Mouse (Mus musculus) olfactory bulb, adult 2 months (tissue): ENCODE measurements around the gene Pim1. TPM values are rescaled to one million over a fixed set of nuclear protein-coding genes. Genes with fewer than 3 reads are reported as not detected.
"Not testable (repeated sequence)": the region's sequence is repeated elsewhere in the genome, so short reads cannot be mapped to it uniquely, and the experiment has no call there.

Experiments
- H3K27ac ChIP-seq: fragments of 200-500 bp; 2 replicates; pipeline ENCODE4 v1.5.1; 2012; ENCODE audit warnings: low read depth, low read length; ENCODE audit not compliant: insufficient read depth
- H3K4me1 ChIP-seq: fragments of 200-500 bp; 2 replicates; pipeline ENCODE4 v1.6.1; 2012; ENCODE audit warnings: low read length; ENCODE audit not compliant: control insufficient read depth, insufficient read depth
- H3K4me3 ChIP-seq: fragments of 200-500 bp; 2 replicates; pipeline ENCODE4 v1.5.1; 2012; ENCODE audit warnings: mild to moderate bottlenecking, low read depth, low read length, moderate library complexity; ENCODE audit not compliant: insufficient read depth
- CTCF ChIP-seq: fragments of 200-500 bp; IDR thresholded peaks from 2 replicates; pipeline ENCODE4 v1.5.1; 2012; ENCODE audit warnings: low read depth, mild to moderate bottlenecking, low read length, moderate library complexity; ENCODE audit not compliant: insufficient read depth
- POLR2A ChIP-seq: fragments of 200-500 bp; IDR thresholded peaks from 2 replicates; pipeline ENCODE4 v1.6.1; 2012; ENCODE audit warnings: mild to moderate bottlenecking, low read depth, low read length, moderate library complexity; ENCODE audit not compliant: insufficient read depth
- WGBS: fragments of 180-500 bp; shearing (Covaris S2); methylation state at CpG from one replicate; pipeline ENCODE4 v1.1.7; 2018; 5-methylcytosine and 5-hydroxymethylcytosine counted together
- polyA plus RNA-seq: library from polyadenylated mRNA; stranded (reverse); fragments of >200 nt; gene quantifications from 2 replicates; pipeline ENCODE4 v1.2.4, GENCODE M21; 2012; ENCODE audit warnings: low replicate concordance; ENCODE audit not compliant: missing spikeins, insufficient read depth, insufficient read length

Pim1 gene
- polyA plus RNA-seq, 1 experiment = not detected

DNA sequence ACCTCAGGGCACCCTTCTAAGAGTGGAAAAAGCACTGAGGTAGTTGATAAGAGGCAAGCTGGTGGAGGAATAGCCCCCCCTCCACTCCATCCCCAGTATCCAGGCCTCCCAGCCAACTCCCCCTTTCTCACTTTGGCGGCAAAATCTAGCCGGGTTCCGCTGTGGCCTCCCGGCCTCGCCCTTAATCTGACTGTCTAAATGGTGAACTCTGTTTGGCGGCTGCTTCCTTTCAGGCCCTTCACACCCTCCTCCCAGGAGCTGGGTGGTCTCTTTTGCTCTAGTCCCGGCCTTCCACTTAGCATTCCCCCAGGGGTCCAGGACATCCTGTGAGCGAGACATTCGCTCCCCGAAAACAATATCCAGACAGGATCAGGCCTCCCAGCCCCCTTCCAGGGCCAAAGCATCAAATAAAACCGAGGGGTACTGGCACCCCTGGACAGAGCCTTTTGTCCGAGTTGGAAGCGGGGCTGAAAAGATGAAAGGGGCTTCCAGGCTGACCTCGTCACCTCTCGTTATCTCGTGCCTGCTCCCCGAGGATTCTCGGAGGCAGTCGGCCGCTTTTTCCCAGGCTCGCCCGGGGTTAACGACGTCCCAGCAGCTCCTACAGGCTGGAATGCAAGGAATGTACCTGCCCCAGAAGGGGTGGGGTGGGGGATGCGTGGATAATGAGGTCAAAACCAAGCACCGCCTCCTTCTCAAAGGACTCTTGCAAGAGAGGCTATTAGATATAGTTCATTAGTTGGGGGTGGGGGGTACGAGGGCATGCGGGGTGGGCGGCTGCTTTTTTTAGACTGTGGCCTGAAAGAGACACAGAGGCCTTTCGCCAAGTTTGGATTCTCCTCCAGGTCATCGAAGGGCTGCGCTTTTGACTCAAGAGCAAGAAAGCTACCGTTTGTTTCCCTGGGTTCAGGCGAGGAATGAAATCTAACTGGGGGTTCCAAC, 39.4 kb upstream of the Pim1 start:
- Histone ChIP-seq H3K27ac (no peak overlapping the region), H3K4me1 (peaks cover 5% of the 10 kb centered on the region; the same call in 1 of the 2 replicates), H3K4me3 (no peak overlapping the region)
- no peak for TF ChIP-seq POLR2A
- no peak for TF ChIP-seq CTCF
- WGBS = 41% methylated on average over 34 of the region's 34 CpGs

DNA sequence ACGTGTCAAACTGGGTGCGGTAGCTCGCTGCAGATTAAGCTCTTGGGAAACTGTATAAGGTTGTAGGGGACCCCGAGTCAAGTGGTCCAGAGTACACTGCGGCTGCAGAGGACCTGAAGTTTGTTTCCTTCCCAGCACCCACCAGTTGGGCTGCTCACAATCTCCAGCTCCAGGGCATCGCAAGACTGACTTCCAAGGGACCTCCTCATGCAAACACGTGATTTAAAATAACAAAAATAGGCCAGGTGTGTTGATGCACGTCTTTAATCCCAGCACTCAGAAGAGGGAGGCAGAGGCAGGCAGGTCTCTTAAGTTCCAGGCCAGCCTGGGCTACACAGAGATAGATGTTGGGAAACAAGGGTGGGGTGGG, 38.7 kb upstream of the Pim1 start:
- 58% methylated on average over 8 of the region's 8 CpGs for WGBS
- TF ChIP-seq POLR2A (no peak), CTCF (no peak)
- Histone ChIP-seq H3K4me3 (no peak overlapping the region), H3K27ac (no peak overlapping the region), H3K4me1 (peaks cover 5% of the 10 kb centered on the region; the same call in 1 of the 2 replicates)

DNA sequence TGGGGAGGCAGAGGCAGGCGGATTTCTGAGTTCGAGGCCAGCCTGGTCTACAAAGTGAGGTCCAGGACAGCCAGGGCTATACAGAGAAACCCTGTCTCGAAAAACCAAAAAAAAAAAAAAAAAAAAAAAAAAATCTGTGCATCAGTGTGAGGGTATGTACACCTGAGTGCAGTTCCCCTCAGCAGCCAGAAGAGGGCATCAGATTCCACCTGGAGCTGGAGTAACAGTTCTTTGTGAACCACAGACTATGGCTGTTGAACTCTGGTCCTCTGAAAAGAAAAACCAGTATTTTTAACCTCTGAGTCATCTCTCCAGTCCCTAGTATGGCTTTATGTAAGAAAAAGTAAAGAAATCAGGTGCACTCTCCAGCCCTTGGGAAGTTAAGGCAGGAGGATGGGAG, 36.4 kb upstream of the Pim1 start:
- H3K4me1 ChIP-seq = peaks cover 11% of the 10 kb centered on the region; the same call in 1 of the 2 replicates
- H3K4me3 ChIP-seq, H3K27ac ChIP-seq: not testable (repeated sequence)
- 93% methylated on average over 2 of the region's 3 CpGs for whole genome bisulfite sequencing

DNA sequence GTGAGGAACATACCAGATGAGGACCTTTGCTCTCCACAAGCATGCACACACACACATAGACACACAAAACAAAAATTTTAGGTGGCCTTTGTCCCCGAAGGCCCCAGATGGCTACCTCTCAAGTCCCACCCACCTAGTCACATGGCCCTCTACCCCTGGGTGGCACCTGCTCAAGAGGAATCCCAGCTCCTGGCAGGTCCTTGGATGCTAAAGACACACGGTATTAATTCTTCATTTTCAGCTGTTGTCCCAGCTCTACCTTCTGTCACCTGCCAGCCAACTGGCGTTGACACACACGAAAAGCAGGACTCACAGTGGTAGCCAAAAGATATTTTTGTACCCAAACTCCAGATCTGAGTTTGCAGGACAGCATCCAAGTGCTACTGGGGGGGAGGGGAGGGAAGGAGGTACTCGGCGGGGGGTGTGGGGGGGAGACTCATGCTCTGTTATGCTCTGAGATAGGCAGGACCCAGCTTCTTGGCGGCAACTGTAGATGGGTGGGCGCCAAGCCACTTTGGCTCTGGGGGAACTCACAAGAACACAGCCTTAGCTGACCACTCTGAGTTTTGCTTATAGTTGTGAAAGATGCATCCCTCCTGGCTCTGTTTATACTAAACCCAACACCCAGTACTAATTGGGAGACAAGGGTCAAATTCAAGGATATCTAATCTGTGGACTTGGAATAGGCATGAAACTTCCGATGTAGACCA, 35.0 kb upstream of the Pim1 start:
- TF ChIP-seq POLR2A = no peak
- TF ChIP-seq CTCF = no peak
- Histone ChIP-seq H3K4me1 (peaks cover 19% of the 10 kb centered on the region), H3K27ac (no peak overlapping the region), H3K4me3 (no peak overlapping the region)
- 69% methylated on average over 9 of the region's 9 CpGs for WGBS

DNA sequence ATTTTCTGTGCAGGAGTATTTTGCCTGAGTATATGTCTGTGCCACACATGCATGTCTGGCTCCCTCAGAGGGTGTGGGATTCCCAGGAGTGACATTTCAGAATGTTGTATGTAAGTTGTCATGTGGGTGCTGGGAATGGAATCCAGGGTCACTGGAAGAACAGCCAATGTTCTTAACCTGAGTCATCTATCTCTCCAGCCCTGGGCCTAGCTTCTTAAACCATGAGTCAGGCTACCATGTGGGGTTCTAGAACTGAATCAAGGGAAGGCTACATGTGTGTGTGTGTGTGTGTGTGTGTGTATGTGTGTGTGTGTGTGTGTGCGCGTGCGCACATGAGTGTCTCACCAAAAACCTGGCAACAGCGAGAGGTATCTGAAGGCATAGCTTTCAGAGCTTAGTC, 34.1 kb upstream of the Pim1 start:
- WGBS = 98% methylated on average over 4 of the region's 4 CpGs

DNA sequence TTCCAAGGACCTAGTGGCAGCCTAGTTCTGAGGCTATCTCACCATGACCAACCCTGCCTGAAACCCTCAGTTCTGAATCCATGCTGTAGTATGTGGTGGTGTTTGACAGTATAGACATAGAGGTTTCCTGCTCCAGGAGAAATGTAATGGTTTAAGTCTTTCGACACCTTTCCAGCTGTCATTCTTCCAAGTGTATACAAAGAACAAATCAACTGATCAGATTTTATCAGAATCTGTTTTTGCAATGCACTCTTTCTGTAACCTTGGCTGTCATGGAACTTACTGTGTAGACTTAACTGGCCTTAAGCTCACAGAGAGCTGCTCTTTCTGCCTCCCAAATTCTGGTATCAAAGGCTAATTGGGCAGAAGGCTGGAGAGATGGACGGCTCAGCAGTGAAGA, 33.6 kb upstream of the Pim1 start:
- peaks cover 14% of the 10 kb centered on the region for H3K4me1 ChIP-seq
- 83% methylated on average over 2 of the region's 2 CpGs for WGBS
- TF ChIP-seq CTCF = no peak
- TF ChIP-seq POLR2A = no peak
- H3K27ac ChIP-seq = no peak overlapping the region
- no peak overlapping the region for H3K4me3 ChIP-seq

More for the DNA sequence above, 34.1 kb upstream of the Pim1 start:
- Histone ChIP-seq H3K4me3 (no peak overlapping the region), H3K27ac (no peak overlapping the region), H3K4me1 (peaks cover 14% of the 10 kb centered on the region)
- TF ChIP-seq CTCF (no peak), POLR2A (no peak)

DNA sequence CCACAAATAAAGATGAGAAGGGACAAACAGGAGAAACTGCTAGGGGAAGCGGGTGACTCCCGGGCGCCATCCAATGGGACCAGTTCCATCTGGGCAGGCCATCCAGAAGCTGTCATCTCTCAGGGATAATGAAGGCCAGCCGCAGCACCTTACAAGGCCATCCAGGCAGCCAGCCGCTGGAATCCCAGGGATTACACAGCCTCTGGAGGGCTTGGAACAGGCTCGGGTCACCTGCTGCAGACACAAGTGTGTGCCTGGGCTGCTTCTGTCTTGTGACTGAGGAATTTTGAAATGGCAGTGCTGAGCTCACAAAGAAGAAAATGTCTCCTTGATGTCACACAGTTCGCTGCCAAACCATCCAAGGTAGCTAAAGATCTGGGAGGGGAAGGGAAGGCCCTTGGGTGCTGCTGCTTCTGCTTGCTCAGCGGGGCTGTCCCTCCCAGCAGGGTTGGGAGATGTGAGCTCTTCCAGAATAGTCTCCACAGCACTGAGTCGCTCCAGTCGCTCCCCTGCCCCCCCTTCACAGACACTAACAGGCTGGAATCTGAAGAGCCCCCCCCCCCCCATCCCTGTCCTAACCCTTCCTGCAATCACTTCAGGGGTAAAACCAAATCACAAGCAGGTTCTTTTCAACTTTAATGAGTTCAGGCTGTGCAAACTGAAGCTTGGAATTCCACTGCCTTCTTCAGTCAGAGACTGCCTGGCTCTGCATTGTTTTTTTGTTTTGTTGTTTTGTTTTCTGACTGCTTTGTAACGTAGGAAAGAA, 32.6 kb upstream of the Pim1 start:
- Histone ChIP-seq H3K27ac (no peak overlapping the region), H3K4me1 (peaks cover 14% of the 10 kb centered on the region), H3K4me3 (no peak overlapping the region)
- WGBS = 74% methylated on average over 11 of the region's 11 CpGs
- no peak for TF ChIP-seq POLR2A
- no peak for TF ChIP-seq CTCF

DNA sequence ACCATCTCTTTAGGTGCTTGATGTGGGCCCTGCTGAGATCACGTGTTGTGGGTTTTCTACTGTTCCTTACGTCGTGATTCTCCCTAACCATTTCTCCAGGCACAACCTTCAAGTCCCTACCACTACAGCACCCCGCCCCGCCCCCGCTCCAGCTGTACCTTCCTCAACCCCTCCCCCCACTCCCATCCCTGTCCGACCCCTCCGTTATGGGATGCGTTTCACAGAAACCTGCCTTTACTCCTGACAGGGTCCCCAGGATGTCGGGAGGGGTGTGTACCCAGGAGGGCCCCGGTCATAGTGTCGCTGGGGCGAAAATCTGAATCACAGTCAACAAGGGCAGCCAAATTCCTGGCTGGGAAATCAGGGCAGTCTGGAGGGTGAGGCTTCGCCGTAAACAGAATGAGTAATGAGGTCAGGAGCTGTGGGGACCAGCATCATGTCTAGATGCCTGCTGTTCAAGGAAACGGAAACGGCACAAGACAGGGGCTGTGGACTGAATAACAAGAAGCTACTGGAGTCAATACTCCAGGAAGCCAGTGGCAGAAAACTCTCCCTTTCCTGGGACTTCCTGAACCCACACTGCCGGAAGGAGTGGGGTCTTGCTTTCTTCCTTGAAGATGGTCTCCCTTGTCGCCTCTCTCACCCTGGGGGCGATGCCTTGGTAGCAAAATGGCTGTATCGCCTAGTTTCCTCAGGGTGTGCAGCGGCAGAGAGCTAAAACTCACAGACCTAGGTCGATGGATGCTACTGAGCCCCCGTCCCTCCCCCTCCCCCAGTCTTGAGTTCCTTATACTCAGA, 31.0 kb upstream of the Pim1 start:
- Histone ChIP-seq H3K4me1 (peaks cover 18% of the 10 kb centered on the region), H3K4me3 (no peak overlapping the region), H3K27ac (peak overlapping the region; percentile 12; the same call in 1 of the 2 replicates)
- TF ChIP-seq CTCF = no peak
- no peak for TF ChIP-seq POLR2A
- WGBS = 14% methylated on average over 24 of the region's 24 CpGs
